Mouse (Mus musculus) kidney, embryonic 16.5 days (tissue): ENCODE data around the gene Nup62cl. TPM values are rescaled to one million over a fixed set of nuclear protein-coding genes. Genes with fewer than 3 reads are reported as not detected.

Source experiments
- ATAC-seq: fragments of 200-750 bp; cut with Nextera tagmentation; 2 replicates; pipeline ENCODE4 v1.8.0; 2017; ENCODE audit warnings: moderate TSS enrichment; ENCODE audit not compliant: low FRiP score, low TSS enrichment
- H3K27ac ChIP-seq: fragments of 300-500 bp; sonication (generic); 2 replicates; pipeline ENCODE4 v1.5.1; 2014; ENCODE audit warnings: low read length
- H3K27me3 ChIP-seq: fragments of 300-500 bp; sonication (generic); 2 replicates; pipeline ENCODE4 v1.6.1; 2014; ENCODE audit warnings: low read length, control low read depth, mixed read lengths; ENCODE audit not compliant: insufficient read depth
- H3K36me3 ChIP-seq: fragments of 300-500 bp; sonication (generic); 2 replicates; pipeline ENCODE4 v1.6.1; 2014; ENCODE audit warnings: low read length, control low read depth, mixed read lengths; ENCODE audit not compliant: insufficient read depth
- H3K4me1 ChIP-seq: fragments of 300-500 bp; sonication (generic); 2 replicates; pipeline ENCODE4 v1.6.1; 2014; ENCODE audit warnings: low read length, control low read depth, mixed read lengths; ENCODE audit not compliant: insufficient read depth
- H3K4me2 ChIP-seq: fragments of 300-500 bp; sonication (generic); replicated peaks from 2 replicates; pipeline ENCODE4 v1.6.1; 2014; ENCODE audit warnings: low read depth, low read length
- H3K4me3 ChIP-seq: fragments of 300-500 bp; sonication (generic); 2 replicates; pipeline ENCODE4 v1.5.1; 2014; ENCODE audit warnings: mild to moderate bottlenecking, low read length
- H3K9ac ChIP-seq: fragments of 300-500 bp; sonication (generic); replicated peaks from 2 replicates; pipeline ENCODE4 v1.6.1; 2014; ENCODE audit warnings: low read length
- H3K9me3 ChIP-seq: fragments of 300-500 bp; sonication (generic); 2 replicates; pipeline ENCODE4 v1.6.1; 2016; ENCODE audit warnings: low read length, control low read depth
- WGBS: fragments of 180-500 bp; shearing (Covaris S2); extraction: QIAGEN DNeasy Blood & Tissue Kit; methylation state at CpG from one replicate; pipeline ENCODE4 v1.1.7; 2014; 5-methylcytosine and 5-hydroxymethylcytosine counted together
- polyA plus RNA-seq: library from polyadenylated mRNA; unstranded; fragments of >200 nt; fragmentation: Nextera tagmentation; extraction: Ambion mirVana; gene quantifications from 2 replicates; pipeline ENCODE4 v1.2.1, GENCODE M21; 2015

Gene Nup62cl
- polyA plus RNA-seq, result 2.0 and 2.5 TPM in 2 replicates

GRCm38 (mm10) chrX:140062135-140062975, at the start of gene Nup62cl, which contains the start of gene Pih1h3b:
TSS of gene Nup62cl (minus strand) at chrX:140062712.
TSS of gene Pih1h3b (plus strand) at chrX:140062879.
- ATAC-seq, result peak; percentile 86

GRCm38 (mm10) chrX:140094066-140094465, 31.6 kb upstream of the Nup62cl start:
- Histone ChIP-seq H3K4me1 (no peaks in the 10 kb centered on the region), H3K4me2 (no peak overlapping the region), H3K9ac (no peak overlapping the region), H3K36me3 (no peaks in the 10 kb centered on the region), H3K27ac (no peak overlapping the region), H3K27me3 (peaks cover 13% of the 10 kb centered on the region; the same call in 1 of the 2 replicates), H3K9me3 (no peaks in the 10 kb centered on the region), H3K4me3 (no peak overlapping the region)
- ATAC-seq, result no peak
- WGBS, result 86% methylated on average over 2 of the region's 2 CpGs

More at GRCm38 (mm10) chrX:140062135-140062975, at the start of gene Nup62cl, which contains the start of gene Pih1h3b:
- Histone ChIP-seq H3K4me3 (peak within 1 kb of the TSS; percentile 41), H3K4me2 (peak within 1 kb of the TSS; percentile 51), H3K9ac (no peak within 1 kb of the TSS), H3K9me3 (peaks cover 10% of the 10 kb centered on the region), H3K27ac (no peak within 1 kb of the TSS), H3K27me3 (peaks cover 27% of the 10 kb centered on the region), H3K4me1 (no peaks in the 10 kb centered on the region), H3K36me3 (no peaks in the 10 kb centered on the region)
- WGBS, result 21% methylated on average over 59 of the region's 64 CpGs

- WGBS, result 91% methylated on average over 2 of the region's 2 CpGs
- H3K9ac ChIP-seq, result no peak overlapping the region
- H3K9me3 ChIP-seq, result no peaks in the 10 kb centered on the region
- no peak for ATAC-seq
- H3K36me3 ChIP-seq, result no peaks in the 10 kb centered on the region
- no peak overlapping the region for H3K4me3 ChIP-seq
- no peaks in the 10 kb centered on the region for H3K4me1 ChIP-seq
- H3K27ac ChIP-seq, result no peak overlapping the region
- H3K4me2 ChIP-seq, result no peak overlapping the region
- peaks cover 2% of the 10 kb centered on the region; the same call in 1 of the 2 replicates for H3K27me3 ChIP-seq
Observed at GRCm38 (mm10) chrX:140082535-140082934, 20.0 kb upstream of the Nup62cl start.

DNA sequence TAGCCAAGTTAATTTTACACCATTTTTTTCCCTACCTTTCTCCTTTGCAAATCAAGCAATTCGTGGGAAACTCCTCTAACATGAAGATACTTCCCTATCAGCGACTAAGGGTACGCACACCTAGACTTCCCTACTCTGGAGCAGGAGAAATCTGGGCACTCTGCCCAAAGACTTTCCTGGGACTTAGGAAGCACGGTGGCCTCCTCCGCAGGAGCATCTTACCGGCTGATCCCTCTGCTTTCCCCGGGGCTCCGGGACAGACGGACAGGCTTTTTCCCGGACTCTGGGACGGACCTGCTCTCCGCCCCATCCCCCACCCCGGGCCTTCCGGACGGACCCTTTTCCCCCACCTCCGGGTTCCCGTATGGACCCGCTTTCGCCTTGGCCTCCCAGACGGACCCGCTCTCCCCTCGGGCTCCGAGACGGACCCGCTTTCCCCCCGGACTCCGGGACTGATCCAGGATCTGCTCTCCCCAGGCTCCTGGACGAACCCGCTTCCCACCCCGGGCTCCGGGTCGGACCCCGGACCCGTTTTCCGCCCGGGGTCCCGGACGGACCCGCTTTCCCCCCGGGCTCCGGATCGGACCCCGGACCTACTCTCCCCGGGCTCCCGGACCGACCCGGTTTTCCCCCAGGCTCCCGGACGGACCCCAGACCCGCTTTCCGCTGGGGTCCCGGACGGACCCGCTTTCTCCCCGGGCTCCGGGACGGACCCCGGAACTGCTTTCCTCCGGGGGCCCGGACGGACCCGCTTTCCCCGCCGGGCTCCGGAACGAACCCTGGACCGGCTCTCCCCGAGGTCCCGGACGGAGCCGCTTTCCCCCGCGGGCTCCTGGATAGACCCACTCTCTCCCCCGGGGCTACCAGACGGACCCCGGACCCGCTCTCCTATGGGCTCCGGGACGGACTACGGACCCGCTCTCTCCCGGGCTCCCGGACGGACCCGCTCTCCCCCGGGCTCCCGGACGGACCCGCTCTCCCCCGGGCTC, 1.3 kb downstream of the Nup62cl start:
- peak overlapping the region; percentile 41 for H3K4me3 ChIP-seq
- H3K27me3 ChIP-seq, result peaks cover 36% of the 10 kb centered on the region
- 23% methylated on average over 85 of the region's 90 CpGs for WGBS
- H3K36me3 ChIP-seq, result no peaks in the 10 kb centered on the region
- H3K27ac ChIP-seq, result no peak overlapping the region
- peak overlapping the region; percentile 51 for H3K4me2 ChIP-seq
- H3K9ac ChIP-seq, result no peak overlapping the region
- no peaks in the 10 kb centered on the region for H3K4me1 ChIP-seq
- H3K9me3 ChIP-seq, result peaks cover 10% of the 10 kb centered on the region
- peak; percentile 59; the same call in 1 of the 2 replicates for ATAC-seq

DNA sequence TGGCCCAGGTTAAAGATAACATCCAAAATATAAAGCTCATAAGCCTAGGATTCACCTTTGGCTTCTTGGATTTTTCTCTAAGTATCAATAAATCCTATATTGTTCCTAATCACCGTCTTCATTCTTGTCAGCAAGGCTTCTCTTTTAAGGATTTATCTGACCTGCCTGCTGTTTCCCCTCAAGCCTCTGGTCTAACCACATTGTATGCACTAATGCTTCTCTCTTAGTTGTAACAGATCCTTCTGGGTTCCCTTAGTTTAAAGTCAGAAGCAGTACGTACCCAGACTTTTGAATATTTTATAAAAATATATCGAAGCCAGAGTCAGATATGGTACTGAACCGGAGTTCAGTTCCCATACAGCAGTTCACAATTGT, 63.8 kb downstream of the Nup62cl start:
- no peak overlapping the region for H3K27ac ChIP-seq
- H3K4me2 ChIP-seq, result peak overlapping the region; percentile 52; the same call in 1 of the 2 replicates
- H3K27me3 ChIP-seq, result peaks cover 6% of the 10 kb centered on the region; the same call in 1 of the 2 replicates
- H3K9ac ChIP-seq, result no peak overlapping the region
- ATAC-seq, result no peak
- 0 out of 2 replicates have a peak, but pooled peaks cover 3% of the 10 kb centered on the region for H3K4me1 ChIP-seq
- H3K36me3 ChIP-seq, result no peaks in the 10 kb centered on the region
- WGBS, result 77% methylated on average over 4 of the region's 4 CpGs
- H3K4me3 ChIP-seq, result peak overlapping the region; percentile 59
- H3K9me3 ChIP-seq, result no peaks in the 10 kb centered on the region

DNA sequence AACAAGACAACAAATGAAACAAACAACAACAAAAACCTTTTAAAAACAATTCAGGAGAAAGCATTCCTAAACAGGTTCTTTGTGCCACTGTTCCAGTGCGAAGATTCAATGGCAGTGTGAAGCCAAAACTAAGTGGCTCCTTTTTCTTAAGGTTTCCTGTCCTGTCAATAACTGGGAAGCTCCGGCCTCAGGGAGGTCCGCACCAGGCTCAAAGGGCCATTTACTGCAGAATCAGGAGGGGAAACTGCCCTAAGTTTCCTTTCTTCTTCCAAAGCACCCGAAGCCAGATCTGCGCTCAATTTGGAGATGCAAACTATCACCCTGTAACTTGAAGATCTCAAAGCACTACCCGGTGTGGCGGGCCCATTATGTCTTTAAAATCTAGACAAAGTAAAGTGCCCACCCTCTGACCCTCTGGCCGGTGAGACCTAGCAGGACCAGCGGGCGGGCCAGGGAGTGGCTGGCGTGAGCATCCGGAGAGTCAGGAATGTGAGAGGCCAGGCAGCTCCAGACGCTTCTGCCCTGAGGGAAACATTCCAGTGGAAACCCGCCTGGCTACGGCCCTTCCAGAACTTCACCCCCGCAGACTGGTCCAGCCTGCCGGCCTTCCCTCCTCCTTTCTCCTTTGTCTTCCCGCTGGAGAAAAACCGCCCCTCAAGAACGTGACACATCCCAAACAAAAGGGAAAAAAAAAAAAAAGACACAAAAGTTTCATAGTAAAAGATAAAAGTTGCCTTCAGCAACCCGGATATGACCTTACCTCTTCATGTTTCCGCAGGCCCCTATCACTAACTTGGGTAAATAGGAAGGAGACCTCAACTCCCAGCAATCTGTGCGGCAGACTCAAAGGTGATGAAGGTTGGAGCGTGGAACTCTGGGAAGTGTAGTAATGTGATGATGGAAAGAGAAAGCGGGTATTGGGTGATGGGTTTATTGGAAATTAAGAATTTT, 64.5 kb downstream of the Nup62cl start, which contains the start of gene Rbm41:
Rbm41 (minus strand) TSS at position 856 of the 951 bp plus-strand sequence.
- H3K9me3 ChIP-seq, result no peaks in the 10 kb centered on the region
- H3K4me2 ChIP-seq, result peak within 1 kb of the TSS; percentile 52
- peak within 1 kb of the TSS; percentile 59 for H3K4me3 ChIP-seq
- H3K9ac ChIP-seq, result peak within 1 kb of the TSS; percentile 71
- no peaks in the 10 kb centered on the region for H3K36me3 ChIP-seq
- 0 out of 2 replicates have a peak, but pooled peaks cover 3% of the 10 kb centered on the region for H3K4me1 ChIP-seq
- 17% methylated on average over 25 of the region's 25 CpGs for WGBS
- H3K27ac ChIP-seq, result peak within 1 kb of the TSS; percentile 82
- H3K27me3 ChIP-seq, result peaks cover 7% of the 10 kb centered on the region; the same call in 1 of the 2 replicates
- ATAC-seq, result peak; percentile 89; the same call in 1 of the 2 replicates

DNA sequence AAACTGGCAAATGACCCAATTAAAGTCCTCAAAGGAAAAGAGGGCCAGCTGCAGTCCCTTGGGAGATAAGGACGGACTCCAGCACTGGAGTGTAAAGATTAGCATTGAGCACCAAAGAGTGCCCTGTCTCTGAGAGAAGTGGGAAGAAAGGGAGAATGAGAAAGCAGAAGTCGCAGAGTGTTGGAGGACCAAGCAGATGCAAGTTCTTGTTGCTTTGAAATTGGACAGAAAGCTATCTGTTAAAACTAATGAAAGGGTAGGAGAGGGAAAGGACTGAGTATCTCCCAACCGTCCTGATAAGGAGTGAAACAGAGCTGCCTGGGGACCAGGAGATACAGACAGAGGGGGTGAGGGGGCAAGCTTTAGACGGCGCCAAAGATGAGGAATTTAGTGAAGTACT, 80.4 kb downstream of the Nup62cl start:
- whole genome bisulfite sequencing, result 81% methylated on average over 5 of the region's 5 CpGs
- no peaks in the 10 kb centered on the region for H3K36me3 ChIP-seq
- H3K4me2 ChIP-seq, result no peak overlapping the region
- H3K27ac ChIP-seq, result no peak overlapping the region
- H3K9me3 ChIP-seq, result no peaks in the 10 kb centered on the region
- no peaks in the 10 kb centered on the region for H3K4me1 ChIP-seq
- no peak overlapping the region for H3K4me3 ChIP-seq
- no peaks in the 10 kb centered on the region; the same call in 1 of the 2 replicates for H3K27me3 ChIP-seq
- ATAC-seq, result no peak
- H3K9ac ChIP-seq, result no peak overlapping the region
